Mouse (Mus musculus) adrenal gland, adult 18-20 months (tissue): Measurements from ENCODE around the gene Tspan5. TPM values are rescaled to one million over a fixed set of nuclear protein-coding genes. Genes with fewer than 3 reads are reported as not detected.

ENCODE experiments used
- DNase-seq, 2 experiments: peaks; one replicate each; pipeline ENCODE4 v3.0.0; 2021 to 2022; ENCODE audit warnings: low spot score in 2 of 2
- total RNA-seq, 2 experiments: library from RNA; stranded (reverse); gene quantifications; 1 replicate in 1 of 2; 2 replicates in 1 of 2; pipeline ENCODE4 v1.2.3; 2021

Tspan5 gene
- total RNA-seq, 2 experiments from 2014 or later, result 58.5 to 61.8 TPM

- DNase-seq, result no peak
Observed at GRCm38 (mm10) chr3:138804104-138805048, 62.4 kb downstream of the Tspan5 start.

- no peak for DNase-seq
Observed at GRCm38 (mm10) chr3:138807795-138808194, 65.8 kb downstream of the Tspan5 start.

GRCm38 (mm10) chr3:138809509-138809908, 67.5 kb downstream of the Tspan5 start:
- no peak for DNase-seq

GRCm38 (mm10) chr3:138812565-138812964, 70.6 kb downstream of the Tspan5 start:
- no peak for DNase-seq

- peak in 1 of 2 experiments; percentile 21 for DNase-seq
Observed at GRCm38 (mm10) chr3:138813139-138813810, 71.3 kb downstream of the Tspan5 start.

- no peak for DNase-seq
Observed at GRCm38 (mm10) chr3:138814457-138814856, 72.5 kb downstream of the Tspan5 start.

- no peak for DNase-seq
Observed at GRCm38 (mm10) chr3:138815127-138815837, 73.3 kb downstream of the Tspan5 start.

GRCm38 (mm10) chr3:138816888-138817656, 75.1 kb downstream of the Tspan5 start:
- no peak for DNase-seq

GRCm38 (mm10) chr3:138819862-138820261, 77.9 kb downstream of the Tspan5 start:
- DNase-seq, result no peak

- DNase-seq, result no peak
Observed at GRCm38 (mm10) chr3:138820296-138820695, 78.3 kb downstream of the Tspan5 start.

- no peak for DNase-seq
Observed at GRCm38 (mm10) chr3:138821886-138822445, 80.0 kb downstream of the Tspan5 start.

GRCm38 (mm10) chr3:138823857-138824256, 81.9 kb downstream of the Tspan5 start:
- DNase-seq, result no peak

- DNase-seq, result no peak
Observed at GRCm38 (mm10) chr3:138825296-138825695, 83.3 kb downstream of the Tspan5 start.

- no peak for DNase-seq
Observed at GRCm38 (mm10) chr3:138826243-138826800, 84.3 kb downstream of the Tspan5 start.

- DNase-seq, result no peak
Observed at GRCm38 (mm10) chr3:138832827-138833517, 91.0 kb downstream of the Tspan5 start.

- no peak for DNase-seq
Observed at GRCm38 (mm10) chr3:138834174-138834573, 92.2 kb downstream of the Tspan5 start.

GRCm38 (mm10) chr3:138836937-138837336, 94.9 kb downstream of the Tspan5 start:
- no peak for DNase-seq

- no peak for DNase-seq
Observed at GRCm38 (mm10) chr3:138837651-138838050, 95.7 kb downstream of the Tspan5 start.

- DNase-seq, result no peak
Observed at GRCm38 (mm10) chr3:138839656-138840055, 97.7 kb downstream of the Tspan5 start.
